Comparison of ENCODE assay signal across 9 mouse cellular contexts in genomic region chr2:91115578-91115970, GRCm38 (mm10). TPM values are rescaled to one million over a fixed set of nuclear protein-coding genes. Genes with fewer than 3 reads are reported as not detected.
DNase-seq lines count a peak whose midpoint lies in the region; ATAC-seq and TF ChIP-seq lines count a peak whose summit lies in the region.
"Had no signal": no experiment of that assay in that cellular context is flagged by ENCODE, and none has a peak within 500 bp of the region (broad histone marks: within the 10 kb centered on the region; RNA-seq: fewer than 3 reads in every experiment).

No protein-coding gene starts in this region.

- 28% methylated on average over 12 of the region's 12 CpGs for WGBS in liver, adult 2 months
- WGBS in forebrain, embryonic 13.5 days = 30% methylated on average over 12 of the region's 12 CpGs
- WGBS in liver, embryonic 11.5 days = 57% methylated on average over 12 of the region's 12 CpGs
- 30% methylated on average over 12 of the region's 12 CpGs for WGBS in stomach, embryonic 14.5 days

- no peaks in the 10 kb centered on the region; the same call in 1 of the 2 replicates for H3K4me1 ChIP-seq in liver, adult 2 months (ENCODE audit: control insufficient read depth, insufficient read depth, low read length)
- peaks cover 7% of the 10 kb centered on the region; the same call in 1 of the 2 replicates for H3K4me1 ChIP-seq in forebrain, embryonic 13.5 days
- H3K4me1 ChIP-seq in liver, embryonic 11.5 days (replicated peaks; ENCODE audit: control insufficient read depth, insufficient read depth, low read length) = peaks cover 25% of the 10 kb centered on the region
- peaks cover 7% of the 10 kb centered on the region; the same call in 1 of the 2 replicates for H3K4me1 ChIP-seq in stomach, embryonic 14.5 days (ENCODE audit: control insufficient read depth, insufficient read depth, low read length)

- no peak for TF ChIP-seq POLR2A in liver, adult 2 months (IDR thresholded peaks at IDR 0.05; ENCODE audit: extremely low read depth, insufficient read depth, low read length)

- peak overlapping the region; percentile 41; the same call in 1 of the 2 replicates for H3K4me3 ChIP-seq in liver, adult 2 months (ENCODE audit: insufficient read depth, low read depth, low read length)
- peak overlapping the region; percentile 37 for H3K4me3 ChIP-seq in forebrain, embryonic 13.5 days
- peak overlapping the region; percentile 34 for H3K4me3 ChIP-seq in liver, embryonic 11.5 days (ENCODE audit: low read depth, low read length)
- H3K4me3 ChIP-seq in stomach, embryonic 14.5 days (ENCODE audit: low read depth, low read length) = peak overlapping the region; percentile 38

- H3K9me3 ChIP-seq in forebrain, embryonic 13.5 days (replicated peaks) = no peaks in the 10 kb centered on the region
- no peaks in the 10 kb centered on the region for H3K9me3 ChIP-seq in liver, embryonic 11.5 days (ENCODE audit: control insufficient read depth, low read length)
- H3K9me3 ChIP-seq in stomach, embryonic 14.5 days (ENCODE audit: control insufficient read depth, low read depth, low read length) = no peaks in the 10 kb centered on the region

- H3K27me3 ChIP-seq in liver, adult 2 months (ENCODE audit: control insufficient read depth, insufficient read depth, low read length) = no peaks in the 10 kb centered on the region
- H3K27me3 ChIP-seq in forebrain, embryonic 13.5 days = peaks cover 17% of the 10 kb centered on the region; the same call in 1 of the 2 replicates
- no peaks in the 10 kb centered on the region for H3K27me3 ChIP-seq in liver, embryonic 11.5 days (replicated peaks; ENCODE audit: control insufficient read depth, insufficient read depth, low read length)
- H3K27me3 ChIP-seq in stomach, embryonic 14.5 days (ENCODE audit: control insufficient read depth, insufficient read depth, low read length) = no peaks in the 10 kb centered on the region

- H3K79me2 ChIP-seq in liver, adult 2 months (ENCODE audit: control insufficient read depth, insufficient read depth, low read length) = no peaks in the 10 kb centered on the region

- no peaks in the 10 kb centered on the region for H3K36me3 ChIP-seq in liver, adult 2 months (ENCODE audit: control insufficient read depth, insufficient read depth, low read length)
- no peaks in the 10 kb centered on the region for H3K36me3 ChIP-seq in forebrain, embryonic 13.5 days (ENCODE audit: poor library complexity, severe bottlenecking)
- no peaks in the 10 kb centered on the region for H3K36me3 ChIP-seq in liver, embryonic 11.5 days (ENCODE audit: control insufficient read depth, insufficient read depth, low read length)
- H3K36me3 ChIP-seq in stomach, embryonic 14.5 days (ENCODE audit: control insufficient read depth, insufficient read depth, low read length) = no peaks in the 10 kb centered on the region

- TF ChIP-seq CTCF in liver, adult 2 months (IDR thresholded peaks at IDR 0.05; ENCODE audit: low read depth, low read length) = no peak

- no peak overlapping the region for H3K27ac ChIP-seq in liver, adult 2 months (replicated peaks; ENCODE audit: insufficient read depth, low read depth, low read length)
- no peak overlapping the region for H3K27ac ChIP-seq in forebrain, embryonic 13.5 days
- H3K27ac ChIP-seq in liver, embryonic 11.5 days (ENCODE audit: low read depth, low read length) = no peak overlapping the region
- H3K27ac ChIP-seq in stomach, embryonic 14.5 days (ENCODE audit: low read length) = no peak overlapping the region
- H3K27ac ChIP-seq: macrophage had no signal

- ATAC-seq in forebrain, embryonic 13.5 days = no peak
- ATAC-seq in liver, embryonic 11.5 days (replicated peaks; ENCODE audit: low FRiP score) = no peak
- no peak for ATAC-seq in stomach, embryonic 14.5 days (ENCODE audit: insufficient number of reproducible peaks, insufficient read depth, low FRiP score, low read depth)
- no peak for ATAC-seq in megakaryocyte, adult 5-6 weeks (ENCODE audit: poor library complexity, severe bottlenecking)
- ATAC-seq in CD4-positive, CD25-positive, alpha-beta regulatory T cell, adult 4 months = no peak

- H3K9ac ChIP-seq in liver, adult 2 months (ENCODE audit: low read depth, low read length) = peak overlapping the region; percentile 73
- peak overlapping the region; percentile 58; the same call in 1 of the 2 replicates for H3K9ac ChIP-seq in forebrain, embryonic 13.5 days
- peak overlapping the region; percentile 35; the same call in 1 of the 2 replicates for H3K9ac ChIP-seq in liver, embryonic 11.5 days (ENCODE audit: low read depth, low read length)
- H3K9ac ChIP-seq in stomach, embryonic 14.5 days (replicated peaks; ENCODE audit: low read depth, low read length) = peak overlapping the region; percentile 54

- no peak for DNase-seq in liver, adult 2 months (ENCODE audit: extremely low read depth, low read depth, low spot score)
- DNase-seq in liver = no peak
- DNase-seq in liver, embryonic 11.5 days (ENCODE audit: low spot score) = no peak

- peak overlapping the region; percentile 63 for H3K4me2 ChIP-seq in forebrain, embryonic 13.5 days
- peak overlapping the region; percentile 58 for H3K4me2 ChIP-seq in liver, embryonic 11.5 days
- peak overlapping the region; percentile 81 for H3K4me2 ChIP-seq in stomach, embryonic 14.5 days (replicated peaks; ENCODE audit: low read depth, low read length)

RNA-seq across cellular contexts. Expression of gene Mybpc3, which starts 2.4 kb away (rescaled TPM):
- total RNA-seq in liver, adult 2 months (2014; rRNA removed) = 0.07 TPM in 1 of 2 replicates, not detected in the other
- 0.01 and 0.04 TPM in 2 replicates for polyA plus RNA-seq in liver, adult 2 months (2012; rRNA removed)
- polyA plus RNA-seq in forebrain, embryonic 13.5 days (2015; fragmentation: Nextera tagmentation; extraction: Ambion mirVana) = 0.23 TPM in 1 of 2 replicates, not detected in the other
- polyA plus RNA-seq in liver, embryonic 11.5 days (2014; fragmentation: Nextera tagmentation; extraction: Ambion mirVana) = 1.2 and 5.0 TPM in 2 replicates
- 0.35 and 0.42 TPM in 2 replicates for polyA plus RNA-seq in stomach, embryonic 14.5 days (2014; fragmentation: Nextera tagmentation; extraction: Ambion mirVana)
- total RNA-seq in megakaryocyte, adult 5-6 weeks (2015) = 0.18 and 0.27 TPM in 2 replicates
- total RNA-seq in megakaryocyte, adult 5-6 weeks (2017) = 0.08 and 0.44 TPM in 2 replicates
- polyA plus RNA-seq in CD4-positive, CD25-positive, alpha-beta regulatory T cell, adult 4 months (2017; shearing (Covaris generic)) = not detected
- polyA plus RNA-seq: erythroblast, embryonic 14.5 days had no signal

RNA-seq across cellular contexts. Expression of gene Spi1, which starts 33.4 kb away (rescaled TPM):
- 3.7 and 4.8 TPM in 2 replicates for total RNA-seq in liver, adult 2 months (2014; rRNA removed)
- polyA plus RNA-seq in liver, adult 2 months (2012; rRNA removed) = 9.5 and 16.5 TPM in 2 replicates
- 2.5 and 2.8 TPM in 2 replicates for polyA plus RNA-seq in forebrain, embryonic 13.5 days (2015; fragmentation: Nextera tagmentation; extraction: Ambion mirVana)
- polyA plus RNA-seq in liver, embryonic 11.5 days (2014; fragmentation: Nextera tagmentation; extraction: Ambion mirVana) = 19.5 and 22.7 TPM in 2 replicates
- 6.0 and 6.1 TPM in 2 replicates for polyA plus RNA-seq in stomach, embryonic 14.5 days (2014; fragmentation: Nextera tagmentation; extraction: Ambion mirVana)
- total RNA-seq in megakaryocyte, adult 5-6 weeks (2015) = 348 and 384 TPM in 2 replicates
- 253 and 295 TPM in 2 replicates for total RNA-seq in megakaryocyte, adult 5-6 weeks (2017)
- under 1 TPM in 1 of 2 experiments, not detected in 1; 0.49 TPM for polyA plus RNA-seq in CD4-positive, CD25-positive, alpha-beta regulatory T cell, adult 4 months (2017; shearing (Covaris generic))

RNA-seq across cellular contexts. Expression of gene Slc39a13, which starts 45.4 kb away (rescaled TPM):
- total RNA-seq in liver, adult 2 months (2014; rRNA removed) = 4.3 and 6.8 TPM in 2 replicates
- 13.1 and 17.5 TPM in 2 replicates for polyA plus RNA-seq in liver, adult 2 months (2012; rRNA removed)
- 19.7 and 21.0 TPM in 2 replicates for polyA plus RNA-seq in forebrain, embryonic 13.5 days (2015; fragmentation: Nextera tagmentation; extraction: Ambion mirVana)
- polyA plus RNA-seq in liver, embryonic 11.5 days (2014; fragmentation: Nextera tagmentation; extraction: Ambion mirVana) = 19.6 and 20.0 TPM in 2 replicates
- polyA plus RNA-seq in stomach, embryonic 14.5 days (2014; fragmentation: Nextera tagmentation; extraction: Ambion mirVana) = 42.8 and 45.8 TPM in 2 replicates
- 8.4 and 15.6 TPM in 2 replicates for total RNA-seq in megakaryocyte, adult 5-6 weeks (2015)
- total RNA-seq in megakaryocyte, adult 5-6 weeks (2017) = 6.5 and 10.9 TPM in 2 replicates
- 10 to 100 TPM; 33.1 to 55.2 TPM for polyA plus RNA-seq in CD4-positive, CD25-positive, alpha-beta regulatory T cell, adult 4 months (2017; shearing (Covaris generic))
